Mouse (Mus musculus): Measurements from ENCODE around the gene Olfr1168. TPM values are rescaled to one million over a fixed set of nuclear protein-coding genes. Genes with fewer than 3 reads are reported as not detected.

Gene Olfr1168
- not detected in 2 replicates for polyA plus RNA-seq (2012; rRNA removed)

GRCm38 (mm10) chr2:88181580-88181979 is at the start of gene Olfr1168:
Olfr1168 (plus strand) TSS chr2:88181880.

GRCm38 (mm10) chr2:88155093-88155492 is 26.6 kb upstream of the Olfr1168 start, which contains the start of gene Olfr1167:
Olfr1167 (minus strand) TSS chr2:88155193.

GRCm38 (mm10) chr2:88228234-88228633 is 46.6 kb downstream of the Olfr1168 start, which contains the start of gene Olfr1170:
Olfr1170 (minus strand) TSS chr2:88228334.

Other genes starting within 250 kb of the Olfr1168 start
- gene Olfr1155, start 236.7 kb upstream of the Olfr1168 start, polyA plus RNA-seq (2012; rRNA removed): not detected in 2 replicates
- gene Olfr1156, start 228.8 kb upstream of the Olfr1168 start, polyA plus RNA-seq (2012; rRNA removed): not detected in 2 replicates
- not detected in 2 replicates for gene Olfr1157, start 213.6 kb upstream of the Olfr1168 start, polyA plus RNA-seq (2012; rRNA removed)
- gene Olfr74, start 207.2 kb upstream of the Olfr1168 start, polyA plus RNA-seq (2012; rRNA removed): not detected in 2 replicates
- gene Olfr1158, start 191.8 kb upstream of the Olfr1168 start, polyA plus RNA-seq (2012; rRNA removed): not detected in 2 replicates
- not detected in 2 replicates for gene Olfr1160, start 173.6 kb upstream of the Olfr1168 start, polyA plus RNA-seq (2012; rRNA removed)
- gene Olfr1161, start 159.1 kb upstream of the Olfr1168 start, polyA plus RNA-seq (2012; rRNA removed): not detected in 2 replicates
- gene Olfr73, start 144.2 kb upstream of the Olfr1168 start, polyA plus RNA-seq (2012; rRNA removed): not detected in 2 replicates
- gene Olfr1162, start 130.8 kb upstream of the Olfr1168 start, polyA plus RNA-seq (2012; rRNA removed): not detected in 2 replicates
- not detected in 2 replicates for gene Olfr1163, start 110.0 kb upstream of the Olfr1168 start, polyA plus RNA-seq (2012; rRNA removed)
- not detected in 2 replicates for gene Olfr1164, start 87.9 kb upstream of the Olfr1168 start, polyA plus RNA-seq (2012; rRNA removed)
- gene Olfr1166, start 53.6 kb upstream of the Olfr1168 start, polyA plus RNA-seq (2012; rRNA removed): not detected in 2 replicates
- gene Olfr1167, start 26.7 kb upstream of the Olfr1168 start, polyA plus RNA-seq (2012; rRNA removed): not detected in 2 replicates
- not detected in 2 replicates for gene Olfr1170, start 46.5 kb downstream of the Olfr1168 start, polyA plus RNA-seq (2012; rRNA removed)
- gene Olfr1173, start 98.0 kb downstream of the Olfr1168 start, polyA plus RNA-seq (2012; rRNA removed): not detected in 2 replicates
- gene Olfr1174-ps, start 133.3 kb downstream of the Olfr1168 start, polyA plus RNA-seq (2012; rRNA removed): not detected in 2 replicates
- gene Olfr1175-ps, start 145.3 kb downstream of the Olfr1168 start, polyA plus RNA-seq (2012; rRNA removed): not detected in 2 replicates
- gene Olfr1176, start 154.8 kb downstream of the Olfr1168 start, polyA plus RNA-seq (2012; rRNA removed): not detected in 2 replicates
- gene Olfr1177-ps, start 164.6 kb downstream of the Olfr1168 start, polyA plus RNA-seq (2012; rRNA removed): not detected in 2 replicates
- gene Olfr1178, start 205.2 kb downstream of the Olfr1168 start, polyA plus RNA-seq (2012; rRNA removed): not detected in 2 replicates
- gene Olfr1179, start 224.6 kb downstream of the Olfr1168 start, polyA plus RNA-seq (2012; rRNA removed): not detected in 2 replicates
- not detected in 2 replicates for gene Olfr1180, start 237.3 kb downstream of the Olfr1168 start, polyA plus RNA-seq (2012; rRNA removed)
- gene Olfr1181, start 244.3 kb downstream of the Olfr1168 start, polyA plus RNA-seq (2012; rRNA removed): not detected in 2 replicates